Mouse (Mus musculus): ENCODE results near the gene Kif5a. TPM values are rescaled to one million over a fixed set of nuclear protein-coding genes. Genes with fewer than 3 reads are reported as not detected.
"Not testable (repeated sequence)": the region's sequence is repeated elsewhere in the genome, so short reads cannot be mapped to it uniquely, and the experiment has no call there.

Gene Kif5a
- polyA plus RNA-seq, 1 experiment from 2014 or later: 6.7 TPM

DNA sequence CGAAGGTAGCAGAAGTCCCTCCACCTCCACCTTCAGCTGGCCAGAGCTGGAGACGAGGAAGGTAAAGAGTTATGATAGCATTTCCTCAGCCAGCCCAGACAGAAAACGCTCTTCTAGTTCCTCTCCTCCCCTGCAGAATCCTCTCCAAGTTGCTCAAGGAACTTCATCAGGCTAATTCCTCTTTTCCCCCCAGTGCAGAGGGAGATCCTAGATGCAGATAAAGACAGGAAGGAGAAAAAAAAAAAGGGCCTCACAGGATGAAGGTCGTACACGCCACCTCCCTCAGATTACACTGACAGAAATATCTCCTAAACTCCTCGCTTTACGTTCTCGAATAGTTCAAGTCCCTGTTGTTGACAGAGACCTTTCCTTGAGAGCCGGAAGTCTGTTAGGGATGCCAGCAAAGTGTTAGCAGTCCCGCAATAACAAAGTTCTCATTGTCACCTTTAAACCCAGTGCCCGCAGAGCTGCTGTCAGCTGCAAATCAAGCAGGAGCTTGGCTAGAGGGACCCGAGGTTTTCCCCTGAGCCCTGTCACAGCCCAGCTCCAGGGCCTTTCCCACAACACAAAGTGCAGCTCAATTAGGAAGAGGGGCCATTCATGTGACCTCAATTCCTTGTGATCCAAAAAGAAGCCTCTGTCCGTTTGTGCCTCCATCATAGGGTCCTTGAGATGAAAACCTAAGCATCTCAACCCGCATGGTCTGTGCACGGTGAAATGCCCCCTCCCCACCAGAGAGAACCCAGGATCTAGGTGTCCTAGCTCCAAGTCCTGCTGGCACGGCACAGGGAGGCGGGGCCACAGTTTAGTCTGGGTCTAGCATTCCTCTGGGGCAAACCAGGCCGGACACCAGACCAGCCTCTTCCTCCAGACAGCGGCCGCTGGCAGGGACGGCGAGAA is 68.5 kb downstream of the Kif5a start:
- H3K27me3 ChIP-seq (ENCODE audit: control insufficient read depth, insufficient read depth, low read length): no peaks in the 10 kb centered on the region
- H3K4me3 ChIP-seq (replicated peaks; ENCODE audit: low read length): peak overlapping the region; percentile 89
- peaks cover 27% of the 10 kb centered on the region for H3K4me1 ChIP-seq (ENCODE audit: control insufficient read depth, insufficient read depth, low read length)
- no peaks in the 10 kb centered on the region for H3K9me3 ChIP-seq (replicated peaks; ENCODE audit: control insufficient read depth, low read length)
- H3K36me3 ChIP-seq (ENCODE audit: control insufficient read depth, insufficient read depth, low read length): peaks cover 3% of the 10 kb centered on the region; the same call in 1 of the 2 replicates
- peak overlapping the region; percentile 96 for H3K27ac ChIP-seq (ENCODE audit: low read length)
- ATAC-seq (ENCODE audit: insufficient read depth, low FRiP score): no peak
- H3K9ac ChIP-seq (ENCODE audit: low read length): peak overlapping the region; percentile 94
- H3K4me2 ChIP-seq (ENCODE audit: low read depth, low read length): peak overlapping the region; percentile 89
- WGBS: 8% methylated on average over 22 of the region's 22 CpGs

GRCm38 (mm10) chr10:127193011-127193410 is 70.1 kb downstream of the Kif5a start:
- WGBS: 78% methylated on average over 9 of the region's 9 CpGs
- no peak for ATAC-seq (ENCODE audit: insufficient read depth, low FRiP score)
- H3K9ac ChIP-seq (ENCODE audit: low read length): peak overlapping the region; percentile 21; the same call in 1 of the 2 replicates
- H3K27ac ChIP-seq (ENCODE audit: low read length): no peak overlapping the region
- H3K4me3 ChIP-seq (replicated peaks; ENCODE audit: low read length): no peak overlapping the region
- H3K36me3 ChIP-seq (ENCODE audit: control insufficient read depth, insufficient read depth, low read length): no peaks in the 10 kb centered on the region
- peaks cover 30% of the 10 kb centered on the region for H3K4me1 ChIP-seq (ENCODE audit: control insufficient read depth, insufficient read depth, low read length)
- no peaks in the 10 kb centered on the region for H3K27me3 ChIP-seq (ENCODE audit: control insufficient read depth, insufficient read depth, low read length)
- no peak overlapping the region for H3K4me2 ChIP-seq (ENCODE audit: low read depth, low read length)
- no peaks in the 10 kb centered on the region for H3K9me3 ChIP-seq (replicated peaks; ENCODE audit: control insufficient read depth, low read length)

- not testable (repeated sequence) for ATAC-seq (ENCODE audit: insufficient read depth, low FRiP score); H3K27me3 ChIP-seq (ENCODE audit: control insufficient read depth, insufficient read depth, low read length); H3K9ac ChIP-seq (ENCODE audit: low read length); H3K4me2 ChIP-seq (ENCODE audit: low read depth, low read length); H3K9me3 ChIP-seq (replicated peaks; ENCODE audit: control insufficient read depth, low read length); H3K36me3 ChIP-seq (ENCODE audit: control insufficient read depth, insufficient read depth, low read length); H3K27ac ChIP-seq (ENCODE audit: low read length); H3K4me3 ChIP-seq (replicated peaks; ENCODE audit: low read length)
- peaks cover 33% of the 10 kb centered on the region for H3K4me1 ChIP-seq (ENCODE audit: control insufficient read depth, insufficient read depth, low read length)
- WGBS: 70% methylated on average over 1 of the region's 1 CpGs
These were observed 71.2 kb downstream of the Kif5a start for GRCm38 (mm10) chr10:127192057-127192328.

DNA sequence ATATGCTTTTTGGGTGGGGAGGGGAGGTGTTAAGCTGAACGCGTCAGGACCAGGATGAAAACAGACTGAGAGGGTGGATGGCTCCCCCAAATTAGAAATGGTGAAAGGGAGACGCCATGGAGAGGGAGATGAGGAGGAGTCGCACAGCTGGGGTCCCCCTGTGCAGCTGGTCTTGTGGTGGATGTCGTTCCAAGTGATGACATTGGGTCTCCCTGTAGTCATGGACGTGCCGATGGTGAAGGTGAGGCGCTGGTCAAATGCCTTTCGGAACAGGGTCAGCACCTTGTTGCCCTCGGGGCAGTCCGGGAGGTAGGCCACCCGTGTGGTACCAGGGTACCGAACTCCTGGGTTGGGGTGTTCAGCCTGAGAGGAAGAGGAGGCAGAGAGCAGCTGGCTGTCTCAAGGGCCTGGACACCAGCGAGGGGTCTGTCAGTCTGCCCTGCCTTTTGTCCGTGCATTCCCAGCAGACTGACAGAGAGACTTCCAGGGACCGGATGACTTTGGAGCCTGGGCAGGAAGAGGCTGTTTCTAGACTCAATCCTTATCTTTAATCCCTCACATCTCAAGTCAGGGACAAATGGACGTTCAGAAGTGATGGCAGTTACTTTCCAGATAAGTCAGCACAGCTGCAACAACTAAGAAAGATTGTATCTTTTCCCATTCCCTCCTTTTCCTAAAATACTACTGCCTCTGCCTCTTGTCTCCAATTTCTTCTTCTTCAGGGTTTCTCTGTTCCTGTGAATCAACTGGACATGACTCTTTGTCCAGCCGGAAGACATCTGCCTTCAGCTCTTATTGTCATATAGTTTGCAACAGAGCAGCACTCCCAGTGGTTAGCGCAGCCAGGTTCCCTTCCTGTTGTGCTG is 71.7 kb downstream of the Kif5a start:
- peak overlapping the region; percentile 90; the same call in 1 of the 2 replicates for H3K4me2 ChIP-seq (ENCODE audit: low read depth, low read length)
- no peak overlapping the region for H3K4me3 ChIP-seq (replicated peaks; ENCODE audit: low read length)
- H3K27me3 ChIP-seq (ENCODE audit: control insufficient read depth, insufficient read depth, low read length): no peaks in the 10 kb centered on the region
- no peak for ATAC-seq (ENCODE audit: insufficient read depth, low FRiP score)
- WGBS: 78% methylated on average over 19 of the region's 19 CpGs
- no peak overlapping the region for H3K9ac ChIP-seq (ENCODE audit: low read length)
- 0 out of 2 replicates have a peak, but pooled peaks cover 3% of the 10 kb centered on the region for H3K9me3 ChIP-seq (replicated peaks; ENCODE audit: control insufficient read depth, low read length)
- H3K27ac ChIP-seq (ENCODE audit: low read length): peak overlapping the region; percentile 96
- peaks cover 32% of the 10 kb centered on the region for H3K4me1 ChIP-seq (ENCODE audit: control insufficient read depth, insufficient read depth, low read length)
- H3K36me3 ChIP-seq (ENCODE audit: control insufficient read depth, insufficient read depth, low read length): peaks cover 6% of the 10 kb centered on the region; the same call in 1 of the 2 replicates

DNA sequence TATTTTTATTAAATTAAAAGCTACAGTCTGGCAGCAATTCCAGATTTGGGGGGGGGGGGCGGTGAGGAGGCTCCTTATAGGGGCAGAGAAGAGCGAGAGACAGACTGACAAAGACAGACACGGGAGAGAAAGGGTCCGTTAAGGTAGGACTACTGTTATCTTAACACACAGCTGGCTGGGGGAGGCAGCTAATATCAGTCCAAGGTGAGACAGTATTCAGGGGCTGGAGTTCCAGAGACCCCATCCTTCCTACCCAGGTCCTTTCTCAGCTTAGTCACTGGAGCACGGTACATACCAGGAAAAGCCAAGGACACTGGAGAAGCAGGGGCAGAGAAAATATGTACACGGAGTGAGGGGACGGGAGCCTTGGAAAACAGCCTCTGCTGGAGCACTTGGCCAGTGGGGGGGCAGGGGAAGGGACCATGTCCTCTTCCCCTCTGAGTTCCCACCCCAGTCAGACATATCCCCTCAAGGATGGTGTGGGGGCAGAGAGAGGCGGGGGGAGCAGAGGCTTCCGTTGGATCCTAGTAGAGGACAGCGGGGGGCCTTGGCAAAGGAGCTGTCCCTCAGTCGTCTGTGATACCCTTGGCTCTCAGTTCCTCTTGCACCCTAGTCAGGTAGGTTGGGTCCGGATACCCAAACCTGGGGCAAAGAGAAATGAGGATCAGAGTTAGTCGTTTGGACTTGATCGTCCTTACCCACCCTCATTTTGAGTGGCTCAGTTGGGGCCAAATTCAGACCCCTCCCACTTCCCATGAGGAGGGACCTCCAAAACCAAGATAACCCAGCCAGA is 72.6 kb downstream of the Kif5a start:
- Histone ChIP-seq H3K9ac (ENCODE audit: low read length) (peak overlapping the region; percentile 82), H3K4me1 (ENCODE audit: control insufficient read depth, insufficient read depth, low read length) (peaks cover 32% of the 10 kb centered on the region), H3K36me3 (ENCODE audit: control insufficient read depth, insufficient read depth, low read length) (peaks cover 8% of the 10 kb centered on the region; the same call in 1 of the 2 replicates), H3K4me2 (ENCODE audit: low read depth, low read length) (peak overlapping the region; percentile 90), H3K9me3 (replicated peaks; ENCODE audit: control insufficient read depth, low read length) (0 out of 2 replicates have a peak, but pooled peaks cover 3% of the 10 kb centered on the region), H3K4me3 (replicated peaks; ENCODE audit: low read length) (peak overlapping the region; percentile 62), H3K27me3 (ENCODE audit: control insufficient read depth, insufficient read depth, low read length) (no peaks in the 10 kb centered on the region), H3K27ac (ENCODE audit: low read length) (peak overlapping the region; percentile 96)
- no peak for ATAC-seq (ENCODE audit: insufficient read depth, low FRiP score)
- 45% methylated on average over 14 of the region's 14 CpGs for WGBS

- 3% methylated on average over 35 of the region's 35 CpGs for WGBS
- peak; percentile 71 for ATAC-seq (ENCODE audit: insufficient read depth, low FRiP score)
- peaks cover 29% of the 10 kb centered on the region for H3K4me1 ChIP-seq (ENCODE audit: control insufficient read depth, insufficient read depth, low read length)
These were observed 73.3 kb downstream of the Kif5a start, which contains the start of gene Arhgef25 for GRCm38 (mm10) chr10:127189651-127190381. TSS of gene Arhgef25 (minus strand) at chr10:127190083.

DNA sequence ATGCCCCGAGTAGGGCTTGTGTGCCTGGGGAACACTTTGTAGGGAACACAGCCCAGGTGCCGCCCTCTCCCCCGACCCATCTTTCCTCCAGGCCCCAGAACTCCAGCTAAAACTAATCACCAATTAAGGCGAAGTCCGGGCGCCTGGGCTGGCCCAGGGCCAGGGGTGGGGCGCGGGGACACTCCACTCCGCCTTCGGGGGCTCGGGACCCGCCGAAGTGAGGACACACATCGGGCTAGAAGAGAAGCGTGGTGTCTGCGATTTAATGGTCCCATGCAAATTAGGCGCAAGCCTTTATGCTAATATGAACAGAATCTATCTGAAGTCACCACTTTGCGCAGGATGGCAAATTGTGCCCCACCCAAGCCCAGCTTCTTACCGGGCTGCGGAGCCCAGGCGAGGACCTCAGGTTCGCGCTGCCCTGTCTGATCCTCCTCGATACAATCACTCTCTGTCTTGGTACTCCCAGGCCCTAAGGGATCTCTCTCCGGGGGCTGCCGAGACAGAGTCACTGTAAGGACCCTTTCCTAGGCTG is 74.0 kb downstream of the Kif5a start:
- Histone ChIP-seq H3K27me3 (ENCODE audit: control insufficient read depth, insufficient read depth, low read length) (no peaks in the 10 kb centered on the region), H3K27ac (ENCODE audit: low read length) (peak overlapping the region; percentile 96), H3K9ac (ENCODE audit: low read length) (peak overlapping the region; percentile 82), H3K9me3 (replicated peaks; ENCODE audit: control insufficient read depth, low read length) (0 out of 2 replicates have a peak, but pooled peaks cover 3% of the 10 kb centered on the region), H3K4me1 (ENCODE audit: control insufficient read depth, insufficient read depth, low read length) (peaks cover 23% of the 10 kb centered on the region), H3K4me2 (ENCODE audit: low read depth, low read length) (peak overlapping the region; percentile 90), H3K36me3 (ENCODE audit: control insufficient read depth, insufficient read depth, low read length) (peaks cover 8% of the 10 kb centered on the region; the same call in 1 of the 2 replicates), H3K4me3 (replicated peaks; ENCODE audit: low read length) (peak overlapping the region; percentile 62)
- ATAC-seq (ENCODE audit: insufficient read depth, low FRiP score): peak; percentile 16
- 2% methylated on average over 26 of the region's 26 CpGs for WGBS

More at GRCm38 (mm10) chr10:127189651-127190381, 73.3 kb downstream of the Kif5a start, which contains the start of gene Arhgef25:
- H3K4me2 ChIP-seq (ENCODE audit: low read depth, low read length): peak within 1 kb of the TSS; percentile 90
- H3K9ac ChIP-seq (ENCODE audit: low read length): peak within 1 kb of the TSS; percentile 82
- H3K27me3 ChIP-seq (ENCODE audit: control insufficient read depth, insufficient read depth, low read length): no peaks in the 10 kb centered on the region
- 0 out of 2 replicates have a peak, but pooled peaks cover 3% of the 10 kb centered on the region for H3K9me3 ChIP-seq (replicated peaks; ENCODE audit: control insufficient read depth, low read length)
- H3K36me3 ChIP-seq (ENCODE audit: control insufficient read depth, insufficient read depth, low read length): peaks cover 8% of the 10 kb centered on the region; the same call in 1 of the 2 replicates
- peak within 1 kb of the TSS; percentile 62 for H3K4me3 ChIP-seq (replicated peaks; ENCODE audit: low read length)
- H3K27ac ChIP-seq (ENCODE audit: low read length): peak within 1 kb of the TSS; percentile 96
